Mouse (Mus musculus) CH12.LX (cell line): Measurements from ENCODE around the gene Plekhm3. TPM values are rescaled to one million over a fixed set of nuclear protein-coding genes. Genes with fewer than 3 reads are reported as not detected.

Experiments used
- DNase-seq: peaks from one replicate; pipeline ENCODE4 v3.0.0-alpha.2; 2013; ENCODE audit errors: extremely low read depth
- H3K27ac ChIP-seq: 2 replicates; pipeline ENCODE4 v1.5.1; 2012; ENCODE audit warnings: low read depth, mild to moderate bottlenecking, control low read depth, moderate library complexity; ENCODE audit not compliant: insufficient read depth
- H3K27me3 ChIP-seq: replicated peaks from 2 replicates; pipeline ENCODE3; 2012; ENCODE audit warnings: inconsistent platforms
- H3K36me3 ChIP-seq, 2 experiments: replicated peaks in 1 of 2; 2 replicates each; pipeline versions ENCODE3 to v1.6.1; 2012; ENCODE audit warnings: inconsistent platforms in 1 of 2, low read length in 1 of 2, mild to moderate bottlenecking in 1 of 2, mixed read lengths in 1 of 2, moderate library complexity in 1 of 2; ENCODE audit not compliant: control insufficient read depth in 1 of 2, insufficient read depth in 1 of 2
- H3K4me1 ChIP-seq, 2 experiments: 2 replicates each; pipeline ENCODE4 v1.6.1; 2012; ENCODE audit warnings: inconsistent platforms in 1 of 2, moderate library complexity in 1 of 2; ENCODE audit not compliant: insufficient read depth in 2 of 2, control insufficient read depth in 1 of 2
- H3K4me2 ChIP-seq: 2 replicates; pipeline ENCODE4 v1.6.1; 2012; ENCODE audit warnings: low read depth, mild to moderate bottlenecking, control low read depth; ENCODE audit not compliant: poor library complexity, insufficient read depth, severe bottlenecking
- H3K4me3 ChIP-seq, 3 experiments: fragments of 150-350 bp in 1 of 3; sonication (generic) in 1 of 3; replicated peaks in 1 of 3; 2 replicates each; pipeline versions ENCODE3 to v1.5.1; 2011 to 2012; ENCODE audit warnings: low read depth in 2 of 3, low read length in 2 of 3, mild to moderate bottlenecking in 2 of 3, moderate library complexity in 2 of 3, control low read depth in 1 of 3, improper control_type of control experiment in 1 of 3, inconsistent platforms in 1 of 3, mixed read lengths in 1 of 3; ENCODE audit not compliant: poor library complexity in 1 of 3
- H3K79me2 ChIP-seq: replicated peaks from 2 replicates; pipeline ENCODE4 v1.6.1; 2012; ENCODE audit warnings: mild to moderate bottlenecking, moderate library complexity; ENCODE audit not compliant: control insufficient read depth, poor library complexity, insufficient read depth, severe bottlenecking; ENCODE audit errors: extremely low read depth
- H3K9ac ChIP-seq: 2 replicates; pipeline ENCODE4 v1.6.1; 2012; ENCODE audit warnings: low read depth, mild to moderate bottlenecking, control low read depth, moderate library complexity; ENCODE audit not compliant: insufficient read depth
- H3K9me3 ChIP-seq: replicated peaks from 2 replicates; pipeline ENCODE3; 2012; ENCODE audit warnings: low read length, inconsistent platforms, mixed read lengths
- BHLHE40 ChIP-seq: IDR thresholded peaks from 2 replicates; pipeline ENCODE4 v1.6.1; 2011; ENCODE audit warnings: mild to moderate bottlenecking, low read depth, low read length, improper control_type of control experiment
- CHD2 ChIP-seq: IDR thresholded peaks from 2 replicates; pipeline ENCODE4 v1.6.1; 2011; ENCODE audit warnings: low read length, improper control_type of control experiment
- E2F4 ChIP-seq: IDR thresholded peaks from 2 replicates; pipeline ENCODE4 v1.6.1; 2011; ENCODE audit warnings: low read depth, low read length, improper control_type of control experiment; ENCODE audit not compliant: insufficient replicate concordance
- ELF1 ChIP-seq: IDR thresholded peaks from 2 replicates; pipeline ENCODE4 v1.6.1; 2014; ENCODE audit warnings: low read depth, mild to moderate bottlenecking, inconsistent platforms, low read length, improper control_type of control experiment
- ETS1 ChIP-seq: conservative IDR thresholded peaks from 2 replicates; pipeline ENCODE4 v1.6.1; 2012; ENCODE audit warnings: low read depth, mild to moderate bottlenecking, inconsistent platforms, low read length, improper control_type of control experiment, moderate library complexity
- HCFC1 ChIP-seq: IDR thresholded peaks from 2 replicates; pipeline ENCODE4 v1.6.1; 2012; ENCODE audit warnings: low read depth, mild to moderate bottlenecking, inconsistent platforms, low read length, improper control_type of control experiment
- MEF2A ChIP-seq: IDR thresholded peaks from 2 replicates; pipeline ENCODE4 v1.6.1; 2014; ENCODE audit warnings: low read depth, mild to moderate bottlenecking, inconsistent platforms, low read length, improper control_type of control experiment, borderline replicate concordance
- NRF1 ChIP-seq: IDR thresholded peaks from 2 replicates; pipeline ENCODE4 v1.6.1; 2014; ENCODE audit warnings: low read depth, mild to moderate bottlenecking, inconsistent platforms, low read length, improper control_type of control experiment, moderate library complexity
- PAX5 ChIP-seq: IDR thresholded peaks from 2 replicates; pipeline ENCODE4 v1.6.1; 2012; ENCODE audit warnings: low read length, inconsistent platforms, mixed read lengths
- RAD21 ChIP-seq: IDR thresholded peaks from 2 replicates; pipeline ENCODE4 v1.6.1; 2011; ENCODE audit warnings: low read depth, mild to moderate bottlenecking, low read length, improper control_type of control experiment, moderate library complexity
- RCOR1 ChIP-seq: conservative IDR thresholded peaks from 2 replicates; pipeline ENCODE4 v1.6.1; 2012; ENCODE audit warnings: low read depth, mild to moderate bottlenecking, inconsistent platforms, low read length, improper control_type of control experiment
- ZKSCAN1 ChIP-seq: IDR thresholded peaks from 2 replicates; pipeline ENCODE4 v1.6.1; 2012; ENCODE audit warnings: low read depth, inconsistent platforms, low read length, improper control_type of control experiment, borderline replicate concordance
- dilution Hi-C: fragments of 300-500 bp; cut with MboI; formaldehyde crosslinking; loops from 2 replicates; pipeline ENCODE4 v1.14.3; 2020; ENCODE audit warnings: low sequenced_read_pairs; ENCODE audit not compliant: extremely low pct_unique_long_range_greater_than_20kb, extremely low pct_ligation_motif_present
- in situ Hi-C: fragments of 300-500 bp; cut with MboI; formaldehyde crosslinking; loops from 3 replicates; pipeline ENCODE4 v1.14.3; 2019; ENCODE audit warnings: low sequenced_read_pairs, low pct_ligation_motif_present, low pct_unique_long_range_greater_than_20kb, mixed read lengths
- polyA plus RNA-seq: library from polyadenylated mRNA; unstranded; fragments of >175 nt; gene quantifications from 2 replicates; pipeline ENCODE4 v1.2.1, GENCODE M21; 2012; ENCODE audit warnings: low read depth; ENCODE audit not compliant: insufficient read length
- total RNA-seq, 2 experiments: library from RNA; depleted of rRNA; stranded (reverse); fragments of 300-350 nt in 1 of 2; fragments of >200 nt in 1 of 2; gene quantifications; 2 replicates each; pipeline ENCODE4 v1.2.3; 2012 to 2014

Plekhm3 gene
- total and polyA plus RNA-seq, 3 experiments = 9.9 to 14.1 (median 13.0) TPM

GRCm38 (mm10) chr1:64859826-64860225 lies 96.8 kb downstream of the Plekhm3 start:
- no peak overlapping the region for H3K9ac ChIP-seq
- H3K4me1 ChIP-seq = peaks cover 0 to 3% of the 10 kb centered on the region in 2 experiments; a peak in 1 of 4 replicates
- no peaks in the 10 kb centered on the region for H3K79me2 ChIP-seq
- H3K36me3 ChIP-seq = peaks cover 23 to 76% of the 10 kb centered on the region in 2 experiments
- no peak overlapping the region for H3K4me2 ChIP-seq
- no peak overlapping the region for H3K27ac ChIP-seq
- in situ Hi-C loops = no loop called here
- no peaks in the 10 kb centered on the region for H3K27me3 ChIP-seq
- no peaks in the 10 kb centered on the region for H3K9me3 ChIP-seq
- no peak for DNase-seq
- TF ChIP-seq PAX5 (no peak), RAD21 (no peak), E2F4 (no peak), RCOR1 (no peak)
- TF ChIP-seq, all 38 proteins: peak for 0
- dilution Hi-C loops = no loop called here
- H3K4me3 ChIP-seq = no peak overlapping the region

- H3K36me3 ChIP-seq = peaks cover 13 to 85% of the 10 kb centered on the region in 2 experiments
- no peak overlapping the region for H3K9ac ChIP-seq
- H3K9me3 ChIP-seq = no peaks in the 10 kb centered on the region
- no peaks in the 10 kb centered on the region for H3K27me3 ChIP-seq
- in situ Hi-C loops (no loop called here), dilution Hi-C loops (no loop called here)
- H3K27ac ChIP-seq = no peak overlapping the region
- H3K4me2 ChIP-seq = no peak overlapping the region
- no peak overlapping the region for H3K4me3 ChIP-seq
- no peaks in the 10 kb centered on the region for H3K4me1 ChIP-seq
- no peak for DNase-seq
- TF ChIP-seq ETS1 = no peak
- TF ChIP-seq CHD2 = no peak
- TF ChIP-seq ZKSCAN1 = no peak
- no peak for TF ChIP-seq MEF2A
- TF ChIP-seq HCFC1 = no peak
- TF ChIP-seq ELF1 = no peak
- TF ChIP-seq NRF1 = no peak
- TF ChIP-seq PAX5 = no peak
- TF ChIP-seq RCOR1 = no peak
- no peak for TF ChIP-seq BHLHE40
- no peaks in the 10 kb centered on the region for H3K79me2 ChIP-seq
These were observed 101.8 kb downstream of the Plekhm3 start for GRCm38 (mm10) chr1:64854835-64855234.
